Mouse (Mus musculus): ENCODE results near the gene Aldh1a1. TPM values are rescaled to one million over a fixed set of nuclear protein-coding genes. Genes with fewer than 3 reads are reported as not detected.

Aldh1a1 gene
- polyA plus RNA-seq, 1 experiment from 2014 or later, result 0.59 TPM

Other genes starting within 250 kb of the Aldh1a1 start
- 4.8 and 5.2 TPM in 2 replicates for gene Anxa1, start 101.8 kb upstream of the Aldh1a1 start, polyA plus RNA-seq (2016; fragmentation: Nextera tagmentation; extraction: Ambion mirVana)
- gene Aldh1a7, start 234.8 kb downstream of the Aldh1a1 start, polyA plus RNA-seq (2016; fragmentation: Nextera tagmentation; extraction: Ambion mirVana), result 0.11 and 0.28 TPM in 2 replicates

Data from forebrain, embryonic 12.5 days (tissue).